Mouse (Mus musculus): ENCODE measurements around the gene Mfge8. TPM values are rescaled to one million over a fixed set of nuclear protein-coding genes. Genes with fewer than 3 reads are reported as not detected.
A peak's percentile ranks its signal among the peaks of the same experiment; 100 is the strongest.

Gene Mfge8
- polyA plus RNA-seq (2012; rRNA removed), result 177 and 191 TPM in 2 replicates

DNA sequence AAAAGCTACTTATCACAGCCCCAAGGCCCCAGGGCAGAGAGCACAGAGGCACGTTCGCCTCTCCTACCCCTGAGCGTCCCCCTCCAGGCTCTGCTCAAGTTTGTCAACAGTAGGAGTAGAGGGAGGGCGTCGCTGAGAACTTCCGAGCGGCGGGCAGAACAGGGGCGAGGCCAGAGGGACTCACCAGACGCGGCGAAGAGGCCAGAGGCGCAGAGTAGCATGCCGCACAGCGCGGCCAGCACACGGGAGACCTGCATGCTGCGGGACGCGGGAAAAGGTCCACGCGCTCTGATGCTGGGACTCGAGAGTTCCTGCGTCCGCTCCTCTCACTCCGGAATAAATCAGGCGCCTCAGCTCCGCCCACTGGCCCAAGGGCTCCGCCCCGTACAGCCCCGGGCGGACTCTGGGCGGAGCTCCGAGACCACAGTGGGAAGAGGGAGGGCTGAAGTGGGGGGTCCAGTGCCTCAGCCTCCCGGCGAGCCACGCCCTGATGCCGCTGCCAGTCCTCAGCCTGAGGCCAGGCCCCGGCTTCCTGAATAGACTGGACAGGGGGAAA lies at the start of gene Mfge8:
Gene Mfge8, minus strand, starts transcription at position 350 of the 556 bp plus-strand sequence.
- TF ChIP-seq CTCF (conservative IDR thresholded peaks at IDR 0.05; ENCODE audit: insufficient read depth, insufficient read length, low read depth, low read length) (no peak), POLR2A (IDR thresholded peaks at IDR 0.05; ENCODE audit: low read depth, low read length) (peak; percentile 78)
- Histone ChIP-seq H3K27me3 (replicated peaks; ENCODE audit: control insufficient read depth, insufficient read depth, low read length) (no peaks in the 10 kb centered on the region), H3K4me3 (ENCODE audit: insufficient read depth, low read depth, low read length) (peak within 1 kb of the TSS; percentile 95), H3K4me1 (ENCODE audit: control insufficient read depth, insufficient read depth, low read length) (no peaks in the 10 kb centered on the region; the same call in 1 of the 2 replicates), H3K36me3 (ENCODE audit: control insufficient read depth, insufficient read depth, low read length) (no peaks in the 10 kb centered on the region), H3K27ac (ENCODE audit: insufficient read depth, low read depth, low read length) (peak within 1 kb of the TSS; percentile 72)
- WGBS, result under 1% methylated on average over 39 of the region's 39 CpGs
- DNase-seq, result peak; percentile 94

DNA sequence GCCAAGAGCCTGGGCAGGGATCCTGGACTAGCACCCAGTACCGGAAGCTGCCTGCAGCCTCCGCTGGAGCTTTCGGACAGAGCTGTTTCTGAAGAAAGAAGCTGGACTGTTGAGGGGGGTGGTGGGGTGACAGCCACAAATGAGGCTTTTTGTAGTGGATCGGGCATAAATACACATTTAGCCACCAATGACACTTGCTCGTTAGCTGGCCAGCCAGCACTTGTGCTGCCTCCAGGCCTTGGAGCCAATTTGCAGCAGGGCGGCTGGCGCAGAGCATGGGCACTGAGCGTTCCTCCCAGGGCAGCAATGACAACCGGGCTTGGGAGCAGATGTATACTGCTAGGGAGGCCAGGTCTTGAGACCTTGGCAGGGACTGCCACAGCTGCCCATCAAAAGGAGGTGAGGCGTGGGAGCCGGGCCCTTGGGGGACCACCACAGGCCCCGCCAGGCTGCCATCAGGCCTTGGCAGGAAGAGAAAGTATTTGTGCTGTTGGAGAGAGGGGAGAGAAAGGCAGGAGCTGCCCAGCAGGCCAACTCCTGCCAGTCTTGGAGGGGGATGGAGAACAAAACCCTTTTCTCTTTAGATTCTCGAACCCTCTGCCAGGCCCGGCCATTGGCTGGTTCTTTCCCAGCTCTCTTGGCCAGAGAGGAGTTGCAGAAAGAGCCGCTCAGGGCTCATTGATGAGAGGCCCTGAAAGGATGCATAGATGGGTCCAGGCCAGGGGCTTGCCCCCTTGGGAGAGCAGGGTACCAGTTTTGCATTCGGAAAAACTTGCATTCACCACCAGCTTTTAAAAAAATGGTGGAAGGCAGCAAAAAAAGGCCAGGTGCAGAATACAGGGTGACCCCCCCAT lies 45.9 kb upstream of the Mfge8 start:
- TF ChIP-seq POLR2A (IDR thresholded peaks at IDR 0.05; ENCODE audit: low read depth, low read length) (no peak), CTCF (conservative IDR thresholded peaks at IDR 0.05; ENCODE audit: insufficient read depth, insufficient read length, low read depth, low read length) (no peak)
- DNase-seq, result no peak

GRCm38 (mm10) chr7:79193936-79194335 lies 45.1 kb upstream of the Mfge8 start:
- Histone ChIP-seq H3K4me3 (ENCODE audit: insufficient read depth, low read depth, low read length) (no peak overlapping the region), H3K36me3 (ENCODE audit: control insufficient read depth, insufficient read depth, low read length) (no peaks in the 10 kb centered on the region), H3K4me1 (ENCODE audit: control insufficient read depth, insufficient read depth, low read length) (no peaks in the 10 kb centered on the region), H3K27ac (ENCODE audit: insufficient read depth, low read depth, low read length) (no peak overlapping the region), H3K27me3 (replicated peaks; ENCODE audit: control insufficient read depth, insufficient read depth, low read length) (no peaks in the 10 kb centered on the region)
- 78% methylated on average over 5 of the region's 5 CpGs for WGBS
- no peak for DNase-seq
- no peak for TF ChIP-seq CTCF (conservative IDR thresholded peaks at IDR 0.05; ENCODE audit: insufficient read depth, insufficient read length, low read depth, low read length)

More for the DNA sequence above, 45.9 kb upstream of the Mfge8 start:
- Histone ChIP-seq H3K27me3 (replicated peaks; ENCODE audit: control insufficient read depth, insufficient read depth, low read length) (no peaks in the 10 kb centered on the region), H3K36me3 (ENCODE audit: control insufficient read depth, insufficient read depth, low read length) (no peaks in the 10 kb centered on the region), H3K4me3 (ENCODE audit: insufficient read depth, low read depth, low read length) (no peak overlapping the region), H3K27ac (ENCODE audit: insufficient read depth, low read depth, low read length) (no peak overlapping the region), H3K4me1 (ENCODE audit: control insufficient read depth, insufficient read depth, low read length) (no peaks in the 10 kb centered on the region)
- 84% methylated on average over 16 of the region's 16 CpGs for WGBS

DNA sequence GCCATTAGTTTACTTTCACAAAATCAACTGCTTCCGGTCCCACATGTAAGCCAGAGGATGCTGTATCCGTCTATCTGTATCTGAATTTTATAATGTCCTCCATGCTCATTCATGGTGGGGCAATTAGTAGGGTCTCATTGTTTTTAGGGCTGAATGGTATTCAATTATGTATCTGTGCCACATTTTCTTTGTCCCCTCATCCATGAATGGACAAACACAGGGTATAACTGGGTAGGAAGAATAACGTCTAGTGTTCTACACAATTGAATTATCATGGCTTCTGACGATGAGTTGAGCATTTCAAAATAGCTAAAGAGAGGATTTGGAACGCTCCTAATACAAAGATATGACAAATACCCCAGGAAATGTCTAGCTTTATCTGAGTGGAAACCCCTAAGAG lies 42.6 kb upstream of the Mfge8 start:
- H3K27me3 ChIP-seq (replicated peaks; ENCODE audit: control insufficient read depth, insufficient read depth, low read length), result no peaks in the 10 kb centered on the region
- no peak for DNase-seq
- H3K4me1 ChIP-seq (ENCODE audit: control insufficient read depth, insufficient read depth, low read length), result no peaks in the 10 kb centered on the region
- WGBS, result 67% methylated on average over 5 of the region's 5 CpGs
- H3K4me3 ChIP-seq (ENCODE audit: insufficient read depth, low read depth, low read length), result no peak overlapping the region
- TF ChIP-seq POLR2A (IDR thresholded peaks at IDR 0.05; ENCODE audit: low read depth, low read length) (no peak), CTCF (conservative IDR thresholded peaks at IDR 0.05; ENCODE audit: insufficient read depth, insufficient read length, low read depth, low read length) (no peak)
- H3K36me3 ChIP-seq (ENCODE audit: control insufficient read depth, insufficient read depth, low read length), result no peaks in the 10 kb centered on the region
- no peak overlapping the region for H3K27ac ChIP-seq (ENCODE audit: insufficient read depth, low read depth, low read length)

GRCm38 (mm10) chr7:79190592-79190991 lies 41.7 kb upstream of the Mfge8 start:
- no peak for DNase-seq
- 52% methylated on average over 3 of the region's 3 CpGs for WGBS
- H3K27me3 ChIP-seq (replicated peaks; ENCODE audit: control insufficient read depth, insufficient read depth, low read length), result no peaks in the 10 kb centered on the region
- no peak overlapping the region for H3K4me3 ChIP-seq (ENCODE audit: insufficient read depth, low read depth, low read length)
- no peak overlapping the region for H3K27ac ChIP-seq (ENCODE audit: insufficient read depth, low read depth, low read length)
- no peaks in the 10 kb centered on the region for H3K4me1 ChIP-seq (ENCODE audit: control insufficient read depth, insufficient read depth, low read length)
- TF ChIP-seq CTCF (conservative IDR thresholded peaks at IDR 0.05; ENCODE audit: insufficient read depth, insufficient read length, low read depth, low read length) (no peak), POLR2A (IDR thresholded peaks at IDR 0.05; ENCODE audit: low read depth, low read length) (no peak)
- H3K36me3 ChIP-seq (ENCODE audit: control insufficient read depth, insufficient read depth, low read length), result no peaks in the 10 kb centered on the region

GRCm38 (mm10) chr7:79189211-79189610 lies 40.4 kb upstream of the Mfge8 start:
- no peak for DNase-seq
- TF ChIP-seq CTCF (conservative IDR thresholded peaks at IDR 0.05; ENCODE audit: insufficient read depth, insufficient read length, low read depth, low read length) (no peak), POLR2A (IDR thresholded peaks at IDR 0.05; ENCODE audit: low read depth, low read length) (no peak)
- Histone ChIP-seq H3K4me3 (ENCODE audit: insufficient read depth, low read depth, low read length) (no peak overlapping the region), H3K27me3 (replicated peaks; ENCODE audit: control insufficient read depth, insufficient read depth, low read length) (no peaks in the 10 kb centered on the region), H3K36me3 (ENCODE audit: control insufficient read depth, insufficient read depth, low read length) (no peaks in the 10 kb centered on the region), H3K4me1 (ENCODE audit: control insufficient read depth, insufficient read depth, low read length) (no peaks in the 10 kb centered on the region), H3K27ac (ENCODE audit: insufficient read depth, low read depth, low read length) (no peak overlapping the region)
- WGBS, result 31% methylated on average over 3 of the region's 5 CpGs

GRCm38 (mm10) chr7:79187591-79187990 lies 38.7 kb upstream of the Mfge8 start:
- Histone ChIP-seq H3K4me3 (ENCODE audit: insufficient read depth, low read depth, low read length) (no peak overlapping the region), H3K4me1 (ENCODE audit: control insufficient read depth, insufficient read depth, low read length) (no peaks in the 10 kb centered on the region), H3K27ac (ENCODE audit: insufficient read depth, low read depth, low read length) (no peak overlapping the region), H3K27me3 (replicated peaks; ENCODE audit: control insufficient read depth, insufficient read depth, low read length) (no peaks in the 10 kb centered on the region), H3K36me3 (ENCODE audit: control insufficient read depth, insufficient read depth, low read length) (no peaks in the 10 kb centered on the region)
- no peak for DNase-seq
- 92% methylated on average over 2 of the region's 2 CpGs for WGBS
- no peak for TF ChIP-seq POLR2A (IDR thresholded peaks at IDR 0.05; ENCODE audit: low read depth, low read length)
- no peak for TF ChIP-seq CTCF (conservative IDR thresholded peaks at IDR 0.05; ENCODE audit: insufficient read depth, insufficient read length, low read depth, low read length)

All from kidney, adult 2 months (tissue).